Mouse (Mus musculus) heart, embryonic 12.5 days (tissue): ENCODE results near the gene Ube4b. TPM values are rescaled to one million over a fixed set of nuclear protein-coding genes. Genes with fewer than 3 reads are reported as not detected.

Experiments used
- ATAC-seq: fragments of 200-750 bp; cut with Nextera tagmentation; 2 replicates; pipeline ENCODE4 v1.8.0; 2017; ENCODE audit warnings: moderate TSS enrichment, moderate library complexity; ENCODE audit not compliant: insufficient number of reproducible peaks, low FRiP score
- H3K27ac ChIP-seq: fragments of 300-500 bp; sonication (generic); 2 replicates; pipeline ENCODE4 v1.5.1; 2016; ENCODE audit warnings: mild to moderate bottlenecking, moderate library complexity; ENCODE audit not compliant: poor library complexity, severe bottlenecking
- H3K27me3 ChIP-seq: fragments of 300-500 bp; sonication (generic); replicated peaks from 2 replicates; pipeline ENCODE4 v1.6.1; 2016; ENCODE audit warnings: mild to moderate bottlenecking, moderate library complexity
- H3K36me3 ChIP-seq: fragments of 300-500 bp; sonication (generic); 2 replicates; pipeline ENCODE4 v1.6.1; 2016; ENCODE audit warnings: mild to moderate bottlenecking, moderate library complexity
- H3K4me1 ChIP-seq: fragments of 300-500 bp; sonication (generic); replicated peaks from 2 replicates; pipeline ENCODE4 v1.6.1; 2016; ENCODE audit warnings: mild to moderate bottlenecking
- H3K4me2 ChIP-seq: fragments of 300-500 bp; sonication (generic); 2 replicates; pipeline ENCODE4 v1.6.1; 2016; ENCODE audit warnings: mild to moderate bottlenecking, moderate library complexity
- H3K4me3 ChIP-seq: fragments of 300-500 bp; sonication (generic); 2 replicates; pipeline ENCODE4 v1.5.1; 2016; ENCODE audit warnings: mild to moderate bottlenecking
- H3K9ac ChIP-seq: fragments of 300-500 bp; sonication (generic); 2 replicates; pipeline ENCODE4 v1.6.1; 2016; ENCODE audit warnings: mild to moderate bottlenecking, moderate library complexity
- H3K9me3 ChIP-seq: fragments of 300-500 bp; sonication (generic); replicated peaks from 2 replicates; pipeline ENCODE4 v1.6.1; 2016; ENCODE audit warnings: mild to moderate bottlenecking, moderate library complexity
- WGBS: fragments of 180-500 bp; shearing (Covaris S2); methylation state at CpG from one replicate; pipeline ENCODE4 v1.1.7; 2016; 5-methylcytosine and 5-hydroxymethylcytosine counted together
- polyA plus RNA-seq: library from polyadenylated mRNA; unstranded; fragments of >200 nt; fragmentation: Nextera tagmentation; extraction: Ambion mirVana; gene quantifications from 2 replicates; pipeline ENCODE4 v1.2.1, GENCODE M21; 2016

Ube4b gene
- polyA plus RNA-seq, 1 experiment from 2014 or later: 50.3 TPM

GRCm38 (mm10) chr4:149282025-149282738 is 144.4 kb downstream of the Ube4b start:
- Histone ChIP-seq H3K4me1 (peaks cover 44% of the 10 kb centered on the region), H3K4me2 (no peak overlapping the region), H3K4me3 (no peak overlapping the region), H3K27me3 (no peaks in the 10 kb centered on the region), H3K27ac (no peak overlapping the region), H3K9ac (no peak overlapping the region), H3K9me3 (no peaks in the 10 kb centered on the region), H3K36me3 (peaks cover 9% of the 10 kb centered on the region; the same call in 1 of the 2 replicates)
- WGBS: 73% methylated on average over 7 of the region's 7 CpGs
- ATAC-seq: no peak

Other genes starting within 250 kb of the Ube4b start
- gene Kif1b, start 119.1 kb downstream of the Ube4b start, polyA plus RNA-seq: 60.1 and 62.9 TPM in 2 replicates
- 2.4 and 3.4 TPM in 2 replicates for gene Rbp7, start 28.2 kb upstream of the Ube4b start, polyA plus RNA-seq
- 0.29 and 0.33 TPM in 2 replicates for gene Tmem274, start 50.6 kb upstream of the Ube4b start, polyA plus RNA-seq
- gene Nmnat1, start 58.5 kb upstream of the Ube4b start, polyA plus RNA-seq: 12.0 and 14.0 TPM in 2 replicates
- gene Lzic, start 58.5 kb upstream of the Ube4b start, polyA plus RNA-seq: 32.1 and 40.9 TPM in 2 replicates
- 38.5 and 39.3 TPM in 2 replicates for gene Ctnnbip1, start 91.5 kb upstream of the Ube4b start, polyA plus RNA-seq
- 38.3 and 38.9 TPM in 2 replicates for gene Clstn1, start 159.7 kb upstream of the Ube4b start, polyA plus RNA-seq